Mouse (Mus musculus) layer of hippocampus, adult 18-20 months (tissue): ENCODE measurements around the gene Ifit1bl2. TPM values are rescaled to one million over a fixed set of nuclear protein-coding genes. Genes with fewer than 3 reads are reported as not detected.

Source experiments
- DNase-seq, 2 experiments: peaks; one replicate each; pipeline ENCODE4 v3.0.0; 2022; ENCODE audit warnings: low spot score in 2 of 2
- total RNA-seq, 2 experiments: library from RNA; stranded (reverse); gene quantifications; 2 replicates each; pipeline ENCODE4 v1.2.3; 2021

Ifit1bl2 gene
- total RNA-seq, 2 experiments from 2014 or later: 0.50 to 0.61 TPM

DNA sequence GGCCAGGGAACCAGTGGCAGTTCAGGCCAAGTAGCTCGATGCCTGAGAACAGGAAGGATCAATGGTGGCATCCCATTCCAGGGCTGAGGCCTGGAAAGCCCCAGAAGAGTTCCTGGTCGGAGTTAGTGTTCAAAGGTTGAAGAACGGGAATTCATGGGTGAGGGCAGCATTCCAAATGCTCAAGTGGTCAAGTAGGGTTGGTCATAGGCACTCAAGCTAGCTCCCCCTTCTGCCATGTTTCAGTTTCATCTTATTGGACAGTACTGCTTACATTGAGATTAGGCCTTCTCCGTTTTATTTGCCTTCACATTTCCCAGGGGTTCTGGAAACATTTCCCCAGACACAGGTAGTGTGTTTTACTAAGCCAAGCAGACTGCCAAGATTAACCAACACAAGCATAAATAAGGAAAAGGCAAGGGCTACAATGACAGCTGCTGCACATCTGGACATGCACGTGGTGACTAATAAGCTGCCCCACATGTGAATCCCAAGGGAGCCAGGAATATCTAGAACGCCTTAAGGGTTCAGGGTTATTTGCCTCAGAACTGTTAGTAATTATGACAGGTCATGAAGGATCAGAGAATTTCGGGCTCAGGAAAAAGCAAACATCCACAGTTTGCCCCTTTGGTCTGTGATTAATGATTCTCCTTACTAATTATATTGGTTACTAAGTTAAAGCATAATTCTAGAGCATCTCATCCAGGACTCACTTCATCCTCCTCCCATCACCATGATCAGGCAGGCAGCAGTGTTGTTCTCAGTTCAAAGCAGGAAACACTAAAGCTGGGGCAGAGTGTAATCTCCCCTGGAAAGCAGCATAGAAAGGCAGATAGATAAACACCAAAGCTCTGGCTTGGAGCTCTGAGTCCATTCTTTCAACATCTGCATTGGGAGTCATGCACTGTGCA is 71.3 kb downstream of the Ifit1bl2 start:
- no peak for DNase-seq

Other genes starting within 250 kb of the Ifit1bl2 start
- under 1 TPM in 1 of 2 experiments, not detected in 1; 0.22 TPM for gene Ch25h, start 165.6 kb downstream of the Ifit1bl2 start, total RNA-seq
- gene Lipa, start 113.3 kb downstream of the Ifit1bl2 start, total RNA-seq: 10 to 100 TPM; 18.2 to 19.6 TPM
- gene Ifit2, start 90.0 kb downstream of the Ifit1bl2 start, total RNA-seq: 1 to 10 TPM; 4.5 to 4.8 TPM
- gene Ifit3, start 57.2 kb downstream of the Ifit1bl2 start, total RNA-seq: 1 to 10 TPM; 3.0 to 4.6 TPM
- 1 to 10 TPM; 1.2 to 1.8 TPM for gene Ifit1bl1, start 38.8 kb downstream of the Ifit1bl2 start, total RNA-seq
- 1 to 10 TPM; 2.3 to 2.5 TPM for gene Ifit3b, start 32.8 kb downstream of the Ifit1bl2 start, total RNA-seq
- under 1 TPM; 0.74 to 0.79 TPM for gene Ifit1, start 128 bp upstream of the Ifit1bl2 start, total RNA-seq
- gene Slc16a12, start 106.5 kb upstream of the Ifit1bl2 start, total RNA-seq: 1 to 10 TPM; 1.1 to 1.6 TPM
- gene Pank1, start 238.7 kb upstream of the Ifit1bl2 start, total RNA-seq: 10 to 100 TPM; 19.2 to 19.7 TPM